Mouse (Mus musculus) erythroblast, embryonic 14.5 days (primary cell): ENCODE results near the gene Immp2l.

Experiments used
- GATA1 ChIP-seq: IDR thresholded peaks from 2 replicates; pipeline ENCODE4 v1.6.1; 2012; ENCODE audit warnings: low read length, inconsistent platforms, mixed read lengths
- TAL1 ChIP-seq: IDR thresholded peaks from 3 replicates; pipeline ENCODE4 v1.6.1; 2012; ENCODE audit warnings: low read length, inconsistent platforms, mixed read lengths

GRCm38 (mm10) chr12:41134885-41135284 is 111.0 kb downstream of the Immp2l start:
- no peak for TF ChIP-seq GATA1
- no peak for TF ChIP-seq TAL1
